Mouse (Mus musculus): ENCODE data around the gene Dot1l.
A peak's percentile ranks its signal among the peaks of the same experiment; 100 is the strongest.

Gene Dot1l

DNA sequence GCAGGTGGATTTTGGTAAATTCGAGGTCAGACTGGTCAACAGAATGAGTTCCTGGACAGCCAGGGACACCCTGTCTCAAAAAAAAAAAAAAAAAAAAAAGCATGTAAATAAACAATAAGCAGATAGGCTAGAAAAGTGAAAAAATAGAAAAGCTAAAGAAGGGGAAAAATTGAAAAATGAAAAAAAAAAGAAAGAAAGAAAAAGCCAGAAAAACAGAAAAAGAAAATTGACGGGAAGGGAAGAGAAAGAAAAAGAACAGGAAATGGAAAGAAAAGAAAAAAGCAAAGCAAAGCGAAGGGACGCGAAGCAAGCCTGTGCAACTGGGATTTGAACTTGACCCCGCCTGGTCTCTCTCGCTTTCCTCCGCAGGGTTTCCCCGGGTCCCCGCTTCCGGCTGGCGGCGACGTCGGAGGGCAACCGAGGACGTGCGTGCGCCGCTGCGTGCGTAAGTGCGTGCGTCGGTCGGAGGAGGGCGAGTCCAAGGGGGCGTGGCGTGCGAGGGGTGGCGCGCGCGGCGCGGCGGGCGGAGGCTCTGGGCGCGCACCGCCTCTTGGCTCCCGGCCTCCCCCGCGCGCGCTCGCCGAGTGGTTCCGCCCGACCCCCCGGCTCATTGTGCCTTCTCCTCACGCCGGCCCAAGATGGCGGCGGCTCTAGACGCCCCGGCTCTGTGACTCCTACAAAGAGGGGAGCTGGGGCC lies at the start of gene Dot1l:
Gene Dot1l, plus strand, starts transcription at position 613 of the 697 bp plus-strand sequence.
- no peak for DNase-seq (ENCODE audit: extremely low read depth, low read depth, low spot score)

DNA sequence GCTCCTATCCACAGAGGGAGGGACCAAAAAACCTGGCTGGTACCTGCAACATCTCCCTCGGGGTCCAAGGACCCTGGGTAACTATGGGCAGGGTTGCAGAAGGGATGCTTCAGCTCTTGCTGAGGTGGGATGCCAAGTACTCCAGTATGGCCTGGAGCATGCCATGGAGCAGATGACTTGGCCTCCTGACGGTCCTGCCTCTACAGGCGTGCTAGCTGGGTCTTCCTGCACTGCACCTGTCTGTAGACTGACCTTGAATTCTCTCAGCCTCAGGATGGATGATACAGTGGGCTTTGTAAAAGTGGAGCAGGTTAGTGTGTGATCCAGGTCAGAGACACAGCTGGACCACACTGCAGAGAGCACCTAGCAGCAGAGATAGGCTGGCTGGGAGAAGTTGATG lies 49.5 kb upstream of the Dot1l start:
- no peak for DNase-seq (ENCODE audit: extremely low read depth, low read depth, low spot score)

GRCm38 (mm10) chr10:80710834-80711233 lies 44.2 kb upstream of the Dot1l start:
- no peak for DNase-seq (ENCODE audit: extremely low read depth, low read depth, low spot score)

DNA sequence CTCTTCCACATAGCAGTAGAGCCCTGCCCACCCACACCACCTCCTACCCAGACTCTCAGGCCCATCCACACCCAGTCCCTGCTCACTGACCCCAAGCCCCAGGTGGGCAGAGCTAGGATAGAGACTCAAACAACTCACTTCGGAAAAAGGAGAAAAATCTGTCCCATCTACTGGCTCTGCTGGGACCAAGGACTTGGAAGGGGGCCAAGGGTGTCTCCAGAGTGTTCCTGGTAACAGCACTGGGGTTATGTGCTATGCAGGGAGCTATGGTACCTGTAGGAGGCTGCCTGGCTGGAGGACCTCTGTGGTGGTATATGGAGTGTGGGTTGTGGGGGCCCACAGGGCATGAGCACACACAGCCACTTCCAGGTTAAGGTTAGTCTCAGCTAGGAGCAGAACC lies 37.7 kb upstream of the Dot1l start:
- no peak for DNase-seq (ENCODE audit: extremely low read depth, low read depth, low spot score)

- no peak for DNase-seq (ENCODE audit: extremely low read depth, low read depth, low spot score)
These were observed 27.5 kb upstream of the Dot1l start for GRCm38 (mm10) chr10:80727369-80728127.

DNA sequence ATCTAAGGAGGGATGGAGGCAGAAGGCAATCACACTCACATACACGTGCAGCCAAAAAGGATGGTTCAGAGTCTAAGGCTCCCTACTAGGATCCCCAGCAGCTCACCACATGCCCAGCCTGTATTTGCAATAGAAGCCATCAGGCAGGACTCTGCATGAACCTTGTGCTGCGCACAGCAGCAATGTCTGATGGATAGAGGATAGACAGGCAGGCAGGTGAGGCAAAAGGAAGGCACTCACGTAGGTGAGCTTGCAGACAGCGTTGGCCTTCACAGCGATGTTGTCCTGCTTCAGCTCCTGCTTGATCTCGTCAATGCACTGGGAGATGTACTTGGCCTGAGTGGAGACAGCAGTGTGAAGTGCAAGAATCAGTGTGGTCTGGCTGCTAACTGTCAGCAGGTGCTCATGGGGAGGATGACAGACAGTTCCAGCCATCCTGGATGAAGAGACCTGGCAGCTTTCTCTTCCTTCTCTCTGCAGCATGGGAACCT lies 22.4 kb upstream of the Dot1l start:
- no peak for DNase-seq (ENCODE audit: extremely low read depth, low read depth, low spot score)

GRCm38 (mm10) chr10:80736731-80737130 lies 18.3 kb upstream of the Dot1l start:
- no peak for DNase-seq (ENCODE audit: extremely low read depth, low read depth, low spot score)

DNA sequence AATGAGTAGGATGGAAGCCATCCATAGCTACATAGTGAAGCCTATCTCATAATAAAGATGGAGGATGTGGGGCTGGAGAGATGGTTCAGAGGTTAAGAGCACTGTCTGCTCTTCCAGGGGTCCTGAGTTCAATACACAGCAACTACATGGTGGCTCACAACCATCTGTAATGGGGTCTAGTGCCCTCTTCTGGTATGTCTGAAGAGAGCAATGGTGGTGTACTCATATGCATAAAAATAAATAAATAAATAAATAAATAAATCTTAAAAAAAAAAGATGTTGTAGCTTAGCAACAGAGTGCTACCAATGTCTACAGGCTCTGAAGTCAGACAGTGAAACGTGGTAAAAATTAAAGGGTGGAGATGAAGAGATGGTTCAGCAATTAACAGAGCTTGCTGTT lies 16.3 kb upstream of the Dot1l start:
- no peak for DNase-seq (ENCODE audit: extremely low read depth, low read depth, low spot score)

DNA sequence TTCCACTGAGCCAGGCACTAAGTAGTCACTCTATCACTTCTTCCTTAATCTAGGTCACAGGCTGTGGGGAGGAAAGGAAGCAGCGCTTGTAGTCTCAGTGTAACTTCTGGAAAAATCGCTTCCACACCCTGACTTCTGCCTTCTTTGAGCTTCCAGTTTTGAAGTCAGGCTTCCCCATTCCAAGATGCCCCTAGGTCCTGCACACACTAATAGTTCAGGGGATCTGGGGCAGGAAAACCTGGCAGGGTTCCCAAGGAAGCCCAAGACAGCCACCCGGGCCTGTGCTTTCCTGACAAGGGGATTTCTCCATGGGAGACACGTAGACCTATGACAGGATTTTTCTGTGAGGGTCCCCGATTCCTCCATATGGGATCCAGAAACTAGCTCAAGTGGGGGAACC lies 13.9 kb upstream of the Dot1l start:
- DNase-seq (ENCODE audit: extremely low read depth, low read depth, low spot score), result no peak

DNA sequence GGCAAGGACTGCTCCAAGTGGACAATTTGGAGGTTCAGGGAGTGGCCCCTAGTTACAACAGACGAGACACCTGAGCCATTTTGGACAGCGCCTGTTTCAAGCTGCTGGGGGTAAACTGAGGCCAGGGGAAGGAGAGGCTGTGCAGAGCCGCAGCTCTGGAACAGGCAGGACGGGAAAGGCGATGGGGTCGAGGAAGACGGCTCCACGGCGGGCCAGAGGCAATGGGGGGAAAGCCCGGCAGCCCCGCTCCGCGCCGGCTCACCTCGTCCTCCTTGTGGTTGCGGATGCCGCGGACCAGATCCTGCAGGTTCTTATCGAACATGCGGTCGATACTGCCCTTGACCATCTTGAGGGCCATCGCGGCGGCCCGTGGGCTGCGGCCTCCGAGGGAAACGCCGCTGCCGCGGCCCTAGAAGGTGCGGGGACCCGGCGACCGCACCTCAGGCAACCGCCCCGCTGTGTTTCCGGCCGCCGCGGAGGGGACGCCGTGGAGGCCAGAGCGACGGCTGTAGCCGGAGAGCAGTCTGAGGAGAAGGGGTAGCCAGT lies 13.3 kb upstream of the Dot1l start:
- no peak for DNase-seq (ENCODE audit: extremely low read depth, low read depth, low spot score)

- peak; percentile 97 for DNase-seq (ENCODE audit: extremely low read depth, low read depth, low spot score)
These were observed 12.6 kb upstream of the Dot1l start, which contains the start of gene Ap3d1 for GRCm38 (mm10) chr10:80742180-80742978. Gene Ap3d1 (minus strand): TSS chr10:80742264.

DNA sequence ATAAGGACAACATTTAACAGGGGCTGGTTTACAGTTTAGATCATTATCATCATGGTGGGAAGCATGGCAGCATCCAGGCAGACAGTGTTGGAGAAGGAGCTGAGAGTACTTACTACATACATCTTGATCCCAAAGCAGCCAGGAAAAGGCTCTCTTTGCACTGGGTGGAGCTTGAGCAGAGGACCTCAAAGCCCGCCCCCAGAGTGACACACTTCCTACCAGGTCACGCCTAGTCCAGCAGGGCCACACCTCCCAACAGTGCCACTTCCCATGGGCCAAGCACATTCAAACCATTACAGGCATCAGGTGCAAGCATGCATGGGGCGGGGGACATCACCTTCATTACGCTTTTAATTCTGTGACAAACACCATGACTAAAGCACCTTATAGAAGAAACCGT lies 10.7 kb upstream of the Dot1l start:
- DNase-seq (ENCODE audit: extremely low read depth, low read depth, low spot score), result no peak

DNA sequence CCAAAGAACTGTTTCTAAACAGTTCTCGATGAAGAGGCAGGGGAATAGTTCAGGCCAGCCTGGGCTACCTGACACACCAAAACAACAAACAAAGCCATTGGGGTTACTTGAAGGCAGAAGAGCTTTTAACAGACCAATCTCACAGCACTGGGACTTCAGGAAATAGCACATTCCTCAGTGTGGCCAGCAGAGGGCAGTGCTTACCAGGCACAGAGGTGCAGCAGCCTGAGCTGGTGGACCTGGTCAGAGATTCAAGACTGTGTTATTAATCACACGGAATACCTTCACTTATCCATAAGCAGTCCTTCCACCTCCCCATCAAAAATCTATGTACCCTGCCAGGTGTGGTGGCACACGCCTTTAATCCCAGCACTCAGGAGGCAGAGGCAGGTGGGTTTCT lies 7.6 kb upstream of the Dot1l start:
- DNase-seq (ENCODE audit: extremely low read depth, low read depth, low spot score), result no peak

- DNase-seq (ENCODE audit: extremely low read depth, low read depth, low spot score), result no peak
These were observed 6.4 kb upstream of the Dot1l start for GRCm38 (mm10) chr10:80748609-80749008.

GRCm38 (mm10) chr10:80751188-80751832 lies 3.7 kb upstream of the Dot1l start:
- no peak for DNase-seq (ENCODE audit: extremely low read depth, low read depth, low spot score)

- no peak for DNase-seq (ENCODE audit: extremely low read depth, low read depth, low spot score)
These were observed 2.9 kb upstream of the Dot1l start for GRCm38 (mm10) chr10:80752079-80752625.

GRCm38 (mm10) chr10:80755291-80756015 lies 447 bp downstream of the Dot1l start:
- no peak for DNase-seq (ENCODE audit: extremely low read depth, low read depth, low spot score)

DNA sequence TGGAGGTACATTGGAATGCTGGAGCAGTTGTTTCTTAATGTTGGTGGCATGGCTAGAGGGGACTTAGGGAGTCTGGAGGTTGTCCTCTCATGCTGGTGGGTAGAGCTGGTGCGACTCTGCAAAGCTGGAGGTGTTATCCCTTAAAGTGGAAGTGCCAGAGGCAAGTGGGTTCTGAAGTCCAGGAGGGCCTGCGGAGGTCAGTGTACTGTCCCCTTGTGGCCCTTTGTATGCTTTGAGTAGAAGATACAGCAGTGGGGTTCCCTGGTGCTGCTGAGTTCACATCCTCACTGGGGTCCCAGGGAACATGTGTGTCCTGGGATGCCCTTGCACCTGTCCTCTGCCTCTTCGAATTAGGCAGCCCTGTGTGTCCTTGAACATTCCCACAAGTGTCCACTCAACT lies 1.1 kb downstream of the Dot1l start:
- DNase-seq (ENCODE audit: extremely low read depth, low read depth, low spot score), result no peak

DNA sequence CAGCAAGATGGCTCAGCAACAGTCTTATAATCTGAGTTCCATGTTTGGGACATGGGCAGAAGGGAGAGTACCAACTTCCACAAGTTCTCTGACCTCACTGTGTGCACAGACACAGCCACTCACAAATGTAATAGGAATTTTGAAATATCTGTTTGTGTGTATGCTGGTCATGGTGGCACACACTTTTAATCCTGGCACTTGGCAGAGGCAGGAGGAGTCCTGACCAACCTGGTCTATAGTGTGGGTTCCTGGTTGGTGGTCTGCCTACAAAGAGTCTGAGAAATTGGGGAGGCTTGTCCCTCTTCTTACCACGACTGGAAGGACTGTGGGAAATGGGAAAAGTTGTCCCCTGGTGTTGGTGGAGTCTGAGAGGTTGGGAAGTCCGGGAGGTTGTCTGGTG lies 1.5 kb downstream of the Dot1l start:
- DNase-seq (ENCODE audit: extremely low read depth, low read depth, low spot score), result no peak

DNA sequence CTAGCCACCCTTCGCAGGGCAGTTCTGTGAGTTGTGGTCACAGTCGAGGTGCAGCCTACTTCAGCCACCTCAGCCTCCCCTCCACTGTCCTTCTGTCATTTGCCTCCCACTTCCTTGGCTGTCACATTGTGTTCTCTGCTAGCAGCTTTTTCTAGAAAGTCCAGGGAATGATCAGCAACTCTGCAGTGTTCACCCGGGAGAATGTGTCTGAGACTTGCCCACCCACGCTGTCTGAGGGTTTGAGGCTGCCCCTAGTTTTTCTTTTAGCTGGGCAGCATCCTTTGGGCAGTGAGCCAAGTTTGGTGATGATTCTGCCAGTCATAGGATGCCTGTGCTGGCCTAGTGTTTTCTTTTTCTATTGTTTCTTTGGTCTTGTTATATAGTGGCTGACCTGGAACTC lies 2.0 kb downstream of the Dot1l start:
- DNase-seq (ENCODE audit: extremely low read depth, low read depth, low spot score), result no peak

Data from fat pad, adult 2 months (tissue).